25 mouse cellular contexts compared by ENCODE assay signal in the genomic region with DNA sequence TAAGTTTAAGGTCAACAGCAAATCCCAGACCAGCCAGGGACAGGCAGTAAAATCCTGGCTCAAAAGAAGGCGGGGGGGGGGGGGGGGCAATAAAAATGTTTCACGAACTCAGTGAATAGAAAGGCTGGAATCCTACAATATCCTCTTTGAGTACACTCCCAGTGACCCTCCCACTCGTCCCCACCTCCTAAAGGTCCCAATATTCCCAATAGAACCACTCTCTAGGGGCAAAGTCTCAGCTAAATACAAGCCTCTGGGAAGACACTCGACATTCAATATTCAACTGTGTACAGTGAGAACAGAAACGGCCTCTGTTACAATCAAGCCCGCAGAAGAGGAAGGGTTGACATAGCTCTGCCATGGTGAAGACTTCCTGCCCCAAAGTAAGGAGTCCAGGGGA. TPM values are rescaled to one million over a fixed set of nuclear protein-coding genes. Genes with fewer than 3 reads are reported as not detected.
DNase-seq lines count a peak whose midpoint lies in the region; ATAC-seq and TF ChIP-seq lines count a peak whose summit lies in the region.
"Had no signal": no experiment of that assay in that cellular context is flagged by ENCODE, and none has a peak within 500 bp of the region (broad histone marks: within the 10 kb centered on the region; RNA-seq: fewer than 3 reads in every experiment).

No protein-coding gene starts in this region.

- no peak for TF ChIP-seq CTCF in kidney, postnatal 0 days (IDR thresholded peaks at IDR 0.05; ENCODE audit: low read depth)

- H3K27me3 ChIP-seq in kidney, postnatal 0 days (ENCODE audit: insufficient read depth, low read length): no peaks in the 10 kb centered on the region
- no peaks in the 10 kb centered on the region for H3K27me3 ChIP-seq in intestine, embryonic 15.5 days (replicated peaks)
- H3K27me3 ChIP-seq: forebrain, embryonic 13.5 days; heart, embryonic 12.5 days; liver, embryonic 13.5 days; lung, embryonic 15.5 days; midbrain, embryonic 13.5 days had no signal

- no peaks in the 10 kb centered on the region for H3K36me3 ChIP-seq in kidney, postnatal 0 days (ENCODE audit: insufficient read depth, low read length)
- H3K36me3 ChIP-seq in intestine, embryonic 15.5 days: no peaks in the 10 kb centered on the region
- H3K36me3 ChIP-seq: G1E; heart, embryonic 12.5 days; liver, embryonic 13.5 days; lung, embryonic 15.5 days; midbrain, embryonic 13.5 days had no signal

- no peak for ATAC-seq in kidney, postnatal 0 days (replicated peaks; ENCODE audit: low FRiP score, low read depth)
- ATAC-seq in intestine, embryonic 15.5 days: peak; percentile 54
- 0 out of 2 replicates have a peak, but pooled peaks have one; percentile 24 for ATAC-seq in monocyte, adult 5-6 weeks (replicated peaks; ENCODE audit: insufficient number of reproducible peaks, low FRiP score, low TSS enrichment, poor library complexity, severe bottlenecking)
- ATAC-seq: forebrain, embryonic 13.5 days; midbrain, embryonic 13.5 days had no signal

- no peak overlapping the region for H3K4me3 ChIP-seq in kidney, postnatal 0 days (replicated peaks; ENCODE audit: low read depth, low read length)
- H3K4me3 ChIP-seq in brown adipose tissue, adult 24 weeks (ENCODE audit: insufficient read depth, low read depth, low read length): no peak overlapping the region
- no peak overlapping the region for H3K4me3 ChIP-seq in intestine, embryonic 15.5 days (replicated peaks)
- H3K4me3 ChIP-seq: forebrain, embryonic 13.5 days; heart, embryonic 12.5 days; liver, embryonic 13.5 days; lung, embryonic 15.5 days; midbrain, embryonic 13.5 days had no signal

- peak; percentile 15 for DNase-seq in kidney, postnatal 0 days (ENCODE audit: low spot score)
- DNase-seq in kidney, postnatal 36 days: no peak
- no peak for DNase-seq in spleen, postnatal 10 days (ENCODE audit: low spot score in 2 of 2)
- DNase-seq in lung, adult 18-20 months: no peak
- no peak for DNase-seq in adrenal gland, postnatal 14 days
- DNase-seq: adrenal gland, adult 8-10 months; cerebellum, adult 11-12 months; cerebellum, adult 9-11 months; gastrocnemius, postnatal 25 days; heart, adult 18-20 months; heart, postnatal 4 days; kidney, adult 2 months; layer of hippocampus, adult 9-11 months; liver, embryonic 13.5 days; right cerebral cortex, postnatal 25 days; spleen, adult 18-20 months had no signal

- no peak overlapping the region for H3K4me2 ChIP-seq in kidney, postnatal 0 days (ENCODE audit: low read length)
- H3K4me2 ChIP-seq in intestine, embryonic 15.5 days (replicated peaks): peak overlapping the region; percentile 34; the same call in 1 of the 2 replicates
- H3K4me2 ChIP-seq: forebrain, embryonic 13.5 days; heart, embryonic 12.5 days; hindbrain, embryonic 14.5 days; liver, embryonic 13.5 days; lung, embryonic 15.5 days; midbrain, embryonic 13.5 days had no signal

- no peaks in the 10 kb centered on the region for H3K4me1 ChIP-seq in kidney, postnatal 0 days (replicated peaks; ENCODE audit: insufficient read depth, low read length)
- H3K4me1 ChIP-seq in brown adipose tissue, adult 24 weeks (ENCODE audit: control insufficient read depth, insufficient read depth, insufficient read length, low read length): peaks cover 43% of the 10 kb centered on the region
- H3K4me1 ChIP-seq in intestine, embryonic 15.5 days (replicated peaks): 0 out of 2 replicates have a peak, but pooled peaks cover 3% of the 10 kb centered on the region
- H3K4me1 ChIP-seq: midbrain, embryonic 13.5 days had no signal

- WGBS in kidney, postnatal 0 days: 40% methylated on average over 6 of the region's 6 CpGs
- 43% methylated on average over 6 of the region's 6 CpGs for WGBS in intestine, embryonic 15.5 days

- H3K27ac ChIP-seq in kidney, postnatal 0 days: no peak overlapping the region
- H3K27ac ChIP-seq in brown adipose tissue, adult 24 weeks (replicated peaks; ENCODE audit: low read depth, low read length): peak overlapping the region; percentile 100; the same call in 1 of the 2 replicates
- peak overlapping the region; percentile 74 for H3K27ac ChIP-seq in intestine, embryonic 15.5 days
- H3K27ac ChIP-seq: forebrain, embryonic 13.5 days; hindbrain, embryonic 14.5 days; liver, embryonic 13.5 days; lung, embryonic 15.5 days; midbrain, embryonic 13.5 days had no signal

- no peaks in the 10 kb centered on the region for H3K9me3 ChIP-seq in kidney, postnatal 0 days (replicated peaks; ENCODE audit: low read length)
- H3K9me3 ChIP-seq in intestine, embryonic 15.5 days: no peaks in the 10 kb centered on the region
- H3K9me3 ChIP-seq: forebrain, embryonic 13.5 days; G1E; heart, embryonic 12.5 days; liver, embryonic 13.5 days; lung, embryonic 15.5 days; midbrain, embryonic 13.5 days had no signal

- H3K9ac ChIP-seq in kidney, postnatal 0 days (ENCODE audit: low read depth, low read length): no peak overlapping the region
- no peak overlapping the region for H3K9ac ChIP-seq in intestine, embryonic 15.5 days
- H3K9ac ChIP-seq: forebrain, embryonic 13.5 days; heart, embryonic 12.5 days; hindbrain, embryonic 14.5 days; liver, embryonic 13.5 days; lung, embryonic 15.5 days; midbrain, embryonic 13.5 days had no signal

RNA-seq across cellular contexts. Expression of gene Adipor2, which starts 9.7 kb away (rescaled TPM):
- polyA plus RNA-seq in kidney, postnatal 0 days (2015; fragmentation: Nextera tagmentation; extraction: Ambion mirVana): 43.3 and 47.3 TPM in 2 replicates
- 370 and 390 TPM in 2 replicates for polyA plus RNA-seq in brown adipose tissue, adult 24 weeks (2012; ENCODE audit: insufficient read depth, insufficient read length, missing spikeins)
- polyA plus RNA-seq in intestine, embryonic 15.5 days (2015; fragmentation: Nextera tagmentation; extraction: Ambion mirVana): 101 and 111 TPM in 2 replicates
- 117 to 140 TPM (median 127 TPM) in 3 replicates for total RNA-seq in monocyte, adult 5-6 weeks (2017)
- 158 and 194 TPM in 2 replicates for total RNA-seq in adrenal gland, postnatal 14 days (2021)
